Mouse (Mus musculus) gastrocnemius, adult 8-10 months (tissue): ENCODE measurements around the gene Jrkl. TPM values are rescaled to one million over a fixed set of nuclear protein-coding genes. Genes with fewer than 3 reads are reported as not detected.

Experiments used
- total RNA-seq, 4 experiments: library from RNA; stranded (reverse); gene quantifications; 2 replicates each; pipeline ENCODE4 v1.2.4; 2022

Jrkl gene
- total RNA-seq, 4 experiments from 2014 or later, result 2.5 to 3.2 (median 2.7) TPM

Other genes starting within 250 kb of the Jrkl start
- gene Ccdc82, start 1.1 kb upstream of the Jrkl start, total RNA-seq, result 1 to 10 TPM; 3.2 to 4.8 (median 4.5) TPM
- 1 to 10 TPM; 1.5 to 3.0 (median 2.2) TPM for gene Maml2, start 52.1 kb upstream of the Jrkl start, total RNA-seq
- gene Gm17571, start 200.9 kb upstream of the Jrkl start, total RNA-seq, result not detected